Mouse (Mus musculus): ENCODE results near the gene Mrgprb8. TPM values are rescaled to one million over a fixed set of nuclear protein-coding genes. Genes with fewer than 3 reads are reported as not detected.
"Not testable (repeated sequence)": the region's sequence is repeated elsewhere in the genome, so short reads cannot be mapped to it uniquely, and the experiment has no call there.

Gene Mrgprb8
- not detected in 2 replicates for polyA plus RNA-seq (2014; fragmentation: Nextera tagmentation; extraction: Ambion mirVana)

- no peak for ATAC-seq (ENCODE audit: low FRiP score, low TSS enrichment)
- 77% methylated on average over 2 of the region's 2 CpGs for WGBS
- Histone ChIP-seq H3K27ac (ENCODE audit: low read depth, low read length) (no peak within 1 kb of the TSS), H3K4me1 (ENCODE audit: control insufficient read depth, insufficient read depth, low read length) (no peaks in the 10 kb centered on the region), H3K9ac (ENCODE audit: low read depth, low read length) (no peak within 1 kb of the TSS), H3K4me2 (replicated peaks; ENCODE audit: low read depth, low read length) (no peak within 1 kb of the TSS), H3K4me3 (ENCODE audit: low read length) (no peak within 1 kb of the TSS), H3K9me3 (ENCODE audit: control insufficient read depth, low read length) (peaks cover 5% of the 10 kb centered on the region; the same call in 1 of the 2 replicates), H3K27me3 (ENCODE audit: control insufficient read depth, insufficient read depth, low read length) (no peaks in the 10 kb centered on the region), H3K36me3 (ENCODE audit: control insufficient read depth, insufficient read depth, low read length) (no peaks in the 10 kb centered on the region)
Measured at GRCm38 (mm10) chr7:48388226-48388625, at the start of gene Mrgprb8. Mrgprb8 (plus strand) TSS chr7:48388526.

DNA sequence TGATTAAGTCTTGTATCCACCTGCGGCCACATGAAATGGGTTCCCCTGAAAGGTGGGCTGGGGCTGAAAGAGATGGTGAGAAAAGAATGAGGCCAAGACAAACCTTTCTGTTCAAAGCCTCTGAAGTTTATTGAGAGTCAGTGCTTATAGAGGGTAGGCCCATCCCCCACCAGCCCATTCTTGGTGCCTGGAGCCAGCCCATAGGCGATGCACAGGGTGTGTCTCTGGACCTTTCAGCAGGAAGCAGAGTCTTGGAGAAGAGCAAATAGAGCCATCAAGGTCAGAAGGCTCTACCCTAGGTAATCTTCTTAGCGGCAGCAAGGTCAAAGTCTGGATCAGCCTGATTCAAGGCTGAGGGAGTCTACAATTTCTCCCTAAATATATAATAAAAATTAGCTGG lies 47.6 kb downstream of the Mrgprb8 start:
- not testable (repeated sequence) for H3K36me3 ChIP-seq (ENCODE audit: control insufficient read depth, insufficient read depth, low read length); H3K4me3 ChIP-seq (ENCODE audit: low read length); ATAC-seq (ENCODE audit: low FRiP score, low TSS enrichment); H3K9me3 ChIP-seq (ENCODE audit: control insufficient read depth, low read length); H3K4me1 ChIP-seq (ENCODE audit: control insufficient read depth, insufficient read depth, low read length); H3K27me3 ChIP-seq (ENCODE audit: control insufficient read depth, insufficient read depth, low read length); H3K27ac ChIP-seq (ENCODE audit: low read depth, low read length); H3K9ac ChIP-seq (ENCODE audit: low read depth, low read length); H3K4me2 ChIP-seq (replicated peaks; ENCODE audit: low read depth, low read length)
- 84% methylated on average over 3 of the region's 3 CpGs for WGBS

DNA sequence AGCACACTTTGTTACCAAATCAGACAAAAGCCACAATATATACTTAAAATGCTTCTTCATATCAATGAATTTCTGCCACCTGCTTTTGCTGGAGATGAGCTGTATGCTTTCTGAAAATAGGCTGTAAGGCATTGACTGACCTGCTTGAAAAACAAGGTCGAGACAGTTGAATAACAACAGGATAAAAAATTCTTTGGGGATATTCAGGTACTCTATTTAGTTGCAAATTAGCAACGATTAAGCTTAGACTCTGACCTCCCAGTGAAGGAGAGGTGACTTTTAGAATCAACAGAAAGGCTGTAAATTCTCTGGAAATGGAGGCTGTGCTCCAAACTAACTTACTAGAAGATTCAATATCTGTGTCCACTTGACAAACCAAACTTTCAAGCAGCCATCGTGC lies 48.3 kb downstream of the Mrgprb8 start:
- Histone ChIP-seq H3K27me3 (ENCODE audit: control insufficient read depth, insufficient read depth, low read length) (no peaks in the 10 kb centered on the region), H3K9ac (ENCODE audit: low read depth, low read length) (no peak overlapping the region)

More for the DNA sequence above, 48.3 kb downstream of the Mrgprb8 start:
- Histone ChIP-seq H3K4me2 (replicated peaks; ENCODE audit: low read depth, low read length) (no peak overlapping the region), H3K36me3 (ENCODE audit: control insufficient read depth, insufficient read depth, low read length) (no peaks in the 10 kb centered on the region), H3K4me3 (ENCODE audit: low read length) (no peak overlapping the region), H3K27ac (ENCODE audit: low read depth, low read length) (no peak overlapping the region), H3K9me3 (ENCODE audit: control insufficient read depth, low read length) (peaks cover 2% of the 10 kb centered on the region; the same call in 1 of the 2 replicates), H3K4me1 (ENCODE audit: control insufficient read depth, insufficient read depth, low read length) (no peaks in the 10 kb centered on the region)
- WGBS, result 56% methylated on average over 3 of the region's 3 CpGs
- ATAC-seq (ENCODE audit: low FRiP score, low TSS enrichment), result no peak

Other genes starting within 250 kb of the Mrgprb8 start
- gene Mrgprb5, start 219.5 kb upstream of the Mrgprb8 start, polyA plus RNA-seq (2014; fragmentation: Nextera tagmentation; extraction: Ambion mirVana), result not detected in 2 replicates
- not detected in 2 replicates for gene Mrgprb4, start 189.2 kb upstream of the Mrgprb8 start, polyA plus RNA-seq (2014; fragmentation: Nextera tagmentation; extraction: Ambion mirVana)
- not detected in 2 replicates for gene Mrgprb1, start 67.8 kb downstream of the Mrgprb8 start, polyA plus RNA-seq (2014; fragmentation: Nextera tagmentation; extraction: Ambion mirVana)
- not detected in 2 replicates for gene Mrgprx2, start 110.8 kb downstream of the Mrgprb8 start, polyA plus RNA-seq (2014; fragmentation: Nextera tagmentation; extraction: Ambion mirVana)
- gene Mrgprb2, start 169.6 kb downstream of the Mrgprb8 start, polyA plus RNA-seq (2014; fragmentation: Nextera tagmentation; extraction: Ambion mirVana), result not detected in 2 replicates